Comparison of ENCODE assay signal across 17 mouse cellular contexts in the genomic region with DNA sequence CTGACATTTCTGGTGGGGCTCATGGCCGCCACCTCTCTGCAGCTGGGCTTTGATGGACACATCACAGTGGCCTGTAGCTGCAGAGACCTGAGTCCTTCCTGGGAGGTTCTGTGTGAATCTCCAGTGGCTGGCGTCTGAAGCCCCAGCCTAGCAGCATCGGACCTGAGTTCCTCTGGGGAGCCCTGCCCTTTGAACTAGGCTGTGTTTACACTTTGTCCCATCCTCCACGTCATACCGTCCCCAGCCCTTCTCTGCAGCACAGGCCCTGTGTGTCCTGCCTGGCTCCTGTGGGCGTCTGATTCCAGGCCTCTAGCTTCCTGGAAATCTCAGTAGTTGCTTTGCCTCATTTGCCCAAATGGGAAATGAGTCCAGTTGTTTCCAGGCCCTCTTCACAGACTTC.
"Had no signal": no experiment of that assay in that cellular context is flagged by ENCODE, and none has a peak within 500 bp of the region (broad histone marks: within the 10 kb centered on the region; RNA-seq: fewer than 3 reads in every experiment).

No protein-coding gene starts in this region.

- H3K4me2 ChIP-seq: limb, embryonic 12.5 days; limb, embryonic 15.5 days; lung, embryonic 14.5 days had no signal

- H3K4me3 ChIP-seq: limb, embryonic 12.5 days; limb, embryonic 15.5 days; megakaryocyte, embryonic 14.5 days; midbrain, embryonic 10.5 days had no signal

- H3K27me3 ChIP-seq: limb, embryonic 12.5 days; limb, embryonic 15.5 days; megakaryocyte, embryonic 14.5 days had no signal

- H3K27ac ChIP-seq: kidney, postnatal 0 days; limb, embryonic 12.5 days; limb, embryonic 15.5 days; macrophage; midbrain, embryonic 10.5 days; stomach, postnatal 0 days had no signal

- ATAC-seq: lung, postnatal 0 days had no signal

- H3K9me3 ChIP-seq: limb, embryonic 12.5 days; limb, embryonic 15.5 days; megakaryocyte, embryonic 14.5 days; midbrain, embryonic 10.5 days had no signal

- H3K9ac ChIP-seq: limb, embryonic 12.5 days; limb, embryonic 15.5 days; lung, embryonic 14.5 days had no signal

- H3K4me1 ChIP-seq: limb, embryonic 12.5 days; midbrain, embryonic 10.5 days had no signal

- DNase-seq: kidney, adult 18-20 months; kidney, adult 9 months; layer of hippocampus, postnatal 36 days; left cerebral cortex, postnatal 4 days; lung, embryonic 14.5 days; midbrain, embryonic 14.5 days; thymus, adult 2 months; thymus, postnatal 14 days; thymus, postnatal 4 days had no signal
